11 mouse cellular contexts compared by ENCODE assay signal in genomic region chr14:50892541-50893459, GRCm38 (mm10). TPM values are rescaled to one million over a fixed set of nuclear protein-coding genes. Genes with fewer than 3 reads are reported as not detected.
DNase-seq lines count a peak whose midpoint lies in the region; ATAC-seq lines count a peak whose summit lies in the region.
"Had no signal": no experiment of that assay in that cellular context is flagged by ENCODE, and none has a peak within 500 bp of the region (broad histone marks: within the 10 kb centered on the region; RNA-seq: fewer than 3 reads in every experiment).

No protein-coding gene starts in this region.

- 0 out of 2 replicates have a peak, but pooled peaks cover 7% of the 10 kb centered on the region for H3K4me1 ChIP-seq in liver, embryonic 12.5 days
- peaks cover 15% of the 10 kb centered on the region for H3K4me1 ChIP-seq in kidney, embryonic 16.5 days (ENCODE audit: insufficient read depth, low read length)

- H3K4me2 ChIP-seq in liver, embryonic 12.5 days, result no peak overlapping the region
- H3K4me2 ChIP-seq in kidney, embryonic 16.5 days (replicated peaks; ENCODE audit: low read depth, low read length), result no peak overlapping the region
- H3K4me2 ChIP-seq: embryonic facial prominence, embryonic 15.5 days; heart, embryonic 15.5 days had no signal

- DNase-seq in cerebellum, adult 18-20 months, result peak; percentile 33 to 43
- no peak for DNase-seq in cerebellum, postnatal 4 days (ENCODE audit: low spot score in 2 of 2)
- peak; percentile 28 for DNase-seq in R1 (ENCODE audit: low read depth, low spot score)
- peak; percentile 9 for DNase-seq in gastrocnemius, postnatal 14 days
- peak; percentile 67 for DNase-seq in lung, postnatal 10 days
- no peak for DNase-seq in frontal cortex, postnatal 14 days (ENCODE audit: low spot score in 2 of 2)

- no peak overlapping the region for H3K9ac ChIP-seq in liver, embryonic 12.5 days
- H3K9ac ChIP-seq in kidney, embryonic 16.5 days (replicated peaks; ENCODE audit: low read length), result no peak overlapping the region
- H3K9ac ChIP-seq: embryonic facial prominence, embryonic 15.5 days; heart, embryonic 15.5 days; liver, embryonic 14.5 days had no signal

- peaks cover 29% of the 10 kb centered on the region for H3K27me3 ChIP-seq in liver, embryonic 12.5 days (replicated peaks)
- peaks cover 13% of the 10 kb centered on the region; the same call in 1 of the 2 replicates for H3K27me3 ChIP-seq in kidney, embryonic 16.5 days (ENCODE audit: insufficient read depth, low read length)

- H3K36me3 ChIP-seq in liver, embryonic 12.5 days, result no peaks in the 10 kb centered on the region
- H3K36me3 ChIP-seq in kidney, embryonic 16.5 days (ENCODE audit: insufficient read depth, low read length), result no peaks in the 10 kb centered on the region
- H3K36me3 ChIP-seq: embryonic facial prominence, embryonic 15.5 days; heart, embryonic 15.5 days had no signal

- WGBS in liver, embryonic 12.5 days (ENCODE audit: insufficient replicate concordance), result 69% methylated on average over 22 of the region's 22 CpGs
- WGBS in kidney, embryonic 16.5 days, result 77% methylated on average over 22 of the region's 22 CpGs

- H3K9me3 ChIP-seq in liver, embryonic 12.5 days (replicated peaks), result no peaks in the 10 kb centered on the region
- no peaks in the 10 kb centered on the region for H3K9me3 ChIP-seq in kidney, embryonic 16.5 days (ENCODE audit: low read length)
- H3K9me3 ChIP-seq: embryonic facial prominence, embryonic 15.5 days; heart, embryonic 15.5 days had no signal

- no peak for ATAC-seq in liver, embryonic 12.5 days
- no peak; the same call in 1 of the 2 replicates for ATAC-seq in kidney, embryonic 16.5 days (ENCODE audit: low FRiP score, low TSS enrichment)

- no peak overlapping the region for H3K27ac ChIP-seq in liver, embryonic 12.5 days
- H3K27ac ChIP-seq in kidney, embryonic 16.5 days (ENCODE audit: low read length), result no peak overlapping the region
- H3K27ac ChIP-seq: embryonic facial prominence, embryonic 15.5 days; heart, embryonic 15.5 days; liver, embryonic 14.5 days had no signal

- intact Hi-C loops in gastrocnemius, postnatal 14 days (cut with DNase I; ENCODE audit: low total_unique reads), result no loop called here

- no peak overlapping the region for H3K4me3 ChIP-seq in liver, embryonic 12.5 days
- no peak overlapping the region for H3K4me3 ChIP-seq in kidney, embryonic 16.5 days (ENCODE audit: low read length)
- H3K4me3 ChIP-seq: embryonic facial prominence, embryonic 15.5 days; heart, embryonic 15.5 days had no signal

RNA-seq across cellular contexts. Expression of gene Klhl33, which starts 4.5 kb away (rescaled TPM):
- total RNA-seq in gastrocnemius, postnatal 14 days (2021), result 100 to 1,000 TPM; 101 to 192 TPM
- 0.13 and 0.28 TPM in 2 replicates for polyA plus RNA-seq in liver, embryonic 12.5 days (2016; fragmentation: Nextera tagmentation; extraction: Ambion mirVana)
- 0.27 and 0.41 TPM in 2 replicates for polyA plus RNA-seq in kidney, embryonic 16.5 days (2015; fragmentation: Nextera tagmentation; extraction: Ambion mirVana)

RNA-seq across cellular contexts. Expression of gene Tep1, which starts 22.4 kb away (rescaled TPM):
- total RNA-seq in gastrocnemius, postnatal 14 days (2021), result 10 to 100 TPM in 1 of 2 experiments, 1 to 10 TPM in 1; 9.4 to 10.3 TPM
- 2.2 and 3.2 TPM in 2 replicates for polyA plus RNA-seq in liver, embryonic 12.5 days (2016; fragmentation: Nextera tagmentation; extraction: Ambion mirVana)
- 9.6 and 10.2 TPM in 2 replicates for polyA plus RNA-seq in kidney, embryonic 16.5 days (2015; fragmentation: Nextera tagmentation; extraction: Ambion mirVana)

RNA-seq across cellular contexts. Expression of gene Osgep, which starts 31.9 kb away (rescaled TPM):
- total RNA-seq in gastrocnemius, postnatal 14 days (2021), result 10 to 100 TPM; 40.0 to 42.1 TPM
- polyA plus RNA-seq in liver, embryonic 12.5 days (2016; fragmentation: Nextera tagmentation; extraction: Ambion mirVana), result 69.7 and 74.0 TPM in 2 replicates
- polyA plus RNA-seq in kidney, embryonic 16.5 days (2015; fragmentation: Nextera tagmentation; extraction: Ambion mirVana), result 176 and 196 TPM in 2 replicates

RNA-seq across cellular contexts. Expression of gene Apex1, which starts 32.0 kb away (rescaled TPM):
- total RNA-seq in gastrocnemius, postnatal 14 days (2021), result 10 to 100 TPM; 32.7 to 33.4 TPM
- 144 and 147 TPM in 2 replicates for polyA plus RNA-seq in liver, embryonic 12.5 days (2016; fragmentation: Nextera tagmentation; extraction: Ambion mirVana)
- polyA plus RNA-seq in kidney, embryonic 16.5 days (2015; fragmentation: Nextera tagmentation; extraction: Ambion mirVana), result 276 and 285 TPM in 2 replicates

RNA-seq across cellular contexts. Expression of gene Pip4p1, which starts 37.9 kb away (rescaled TPM):
- total RNA-seq in gastrocnemius, postnatal 14 days (2021), result 10 to 100 TPM; 12.6 to 16.4 TPM
- polyA plus RNA-seq in liver, embryonic 12.5 days (2016; fragmentation: Nextera tagmentation; extraction: Ambion mirVana), result 26.1 and 30.6 TPM in 2 replicates
- polyA plus RNA-seq in kidney, embryonic 16.5 days (2015; fragmentation: Nextera tagmentation; extraction: Ambion mirVana), result 57.7 and 60.8 TPM in 2 replicates

Comparison
In these comparisons a context has a peak if more than half of its experiments do, and no peak if none do; other contexts are left out.
1. DNase-seq: peak in cerebellum, adult 18-20 months (2 of 2), R1 (single experiment), gastrocnemius, postnatal 14 days (single experiment) and lung, postnatal 10 days (single experiment); none in cerebellum, postnatal 4 days (0 of 2) and frontal cortex, postnatal 14 days (0 of 2).